Mouse (Mus musculus) olfactory bulb, adult 2 months (tissue): ENCODE results near the gene Kif11. TPM values are rescaled to one million over a fixed set of nuclear protein-coding genes. Genes with fewer than 3 reads are reported as not detected.

Experiments
- H3K27ac ChIP-seq: fragments of 200-500 bp; 2 replicates; pipeline ENCODE4 v1.5.1; 2012; ENCODE audit warnings: low read depth, low read length; ENCODE audit not compliant: insufficient read depth
- H3K4me1 ChIP-seq: fragments of 200-500 bp; 2 replicates; pipeline ENCODE4 v1.6.1; 2012; ENCODE audit warnings: low read length; ENCODE audit not compliant: control insufficient read depth, insufficient read depth
- H3K4me3 ChIP-seq: fragments of 200-500 bp; 2 replicates; pipeline ENCODE4 v1.5.1; 2012; ENCODE audit warnings: mild to moderate bottlenecking, low read depth, low read length, moderate library complexity; ENCODE audit not compliant: insufficient read depth
- CTCF ChIP-seq: fragments of 200-500 bp; IDR thresholded peaks from 2 replicates; pipeline ENCODE4 v1.5.1; 2012; ENCODE audit warnings: low read depth, mild to moderate bottlenecking, low read length, moderate library complexity; ENCODE audit not compliant: insufficient read depth
- POLR2A ChIP-seq: fragments of 200-500 bp; IDR thresholded peaks from 2 replicates; pipeline ENCODE4 v1.6.1; 2012; ENCODE audit warnings: mild to moderate bottlenecking, low read depth, low read length, moderate library complexity; ENCODE audit not compliant: insufficient read depth
- WGBS: fragments of 180-500 bp; shearing (Covaris S2); methylation state at CpG from one replicate; pipeline ENCODE4 v1.1.7; 2018; 5-methylcytosine and 5-hydroxymethylcytosine counted together
- polyA plus RNA-seq: library from polyadenylated mRNA; stranded (reverse); fragments of >200 nt; gene quantifications from 2 replicates; pipeline ENCODE4 v1.2.4, GENCODE M21; 2012; ENCODE audit warnings: low replicate concordance; ENCODE audit not compliant: missing spikeins, insufficient read depth, insufficient read length

Gene Kif11
- polyA plus RNA-seq, 1 experiment: 63.0 TPM

- WGBS: 66% methylated on average over 3 of the region's 3 CpGs
- peaks cover 4% of the 10 kb centered on the region for H3K4me1 ChIP-seq
- TF ChIP-seq CTCF (no peak), POLR2A (no peak)
- no peak overlapping the region for H3K27ac ChIP-seq
- H3K4me3 ChIP-seq: no peak overlapping the region
Observed at GRCm38 (mm10) chr19:37346258-37346657, 29.9 kb upstream of the Kif11 start.

- WGBS: 45% methylated on average over 10 of the region's 10 CpGs
- no peak for TF ChIP-seq POLR2A
- no peak overlapping the region for H3K4me3 ChIP-seq
- peaks cover 4% of the 10 kb centered on the region for H3K4me1 ChIP-seq
- H3K27ac ChIP-seq: no peak overlapping the region
Observed at GRCm38 (mm10) chr19:37348331-37348730, 27.9 kb upstream of the Kif11 start.

GRCm38 (mm10) chr19:37348952-37349351 lies 27.3 kb upstream of the Kif11 start:
- Histone ChIP-seq H3K4me1 (peaks cover 4% of the 10 kb centered on the region), H3K4me3 (no peak overlapping the region), H3K27ac (no peak overlapping the region)
- TF ChIP-seq CTCF: no peak
- TF ChIP-seq POLR2A: no peak

GRCm38 (mm10) chr19:37352756-37353155 lies 23.4 kb upstream of the Kif11 start:
- H3K4me3 ChIP-seq: no peak overlapping the region
- H3K27ac ChIP-seq: no peak overlapping the region
- TF ChIP-seq CTCF (no peak), POLR2A (no peak)
- H3K4me1 ChIP-seq: peaks cover 4% of the 10 kb centered on the region
- WGBS: 92% methylated on average over 3 of the region's 3 CpGs

GRCm38 (mm10) chr19:37353331-37353730 lies 22.9 kb upstream of the Kif11 start:
- TF ChIP-seq POLR2A: no peak
- no peak for TF ChIP-seq CTCF
- 93% methylated on average over 6 of the region's 6 CpGs for WGBS
- Histone ChIP-seq H3K27ac (no peak overlapping the region), H3K4me1 (peaks cover 2% of the 10 kb centered on the region), H3K4me3 (no peak overlapping the region)

- H3K27ac ChIP-seq: no peak overlapping the region
- H3K4me1 ChIP-seq: no peaks in the 10 kb centered on the region
- no peak overlapping the region for H3K4me3 ChIP-seq
- WGBS: 81% methylated on average over 5 of the region's 5 CpGs
- no peak for TF ChIP-seq CTCF
- TF ChIP-seq POLR2A: no peak
Observed at GRCm38 (mm10) chr19:37360044-37360443, 16.2 kb upstream of the Kif11 start.

- WGBS: 50% methylated on average over 5 of the region's 5 CpGs
- H3K4me3 ChIP-seq: no peak overlapping the region
- no peak overlapping the region for H3K27ac ChIP-seq
- H3K4me1 ChIP-seq: no peaks in the 10 kb centered on the region
- TF ChIP-seq POLR2A (no peak), CTCF (no peak)
Observed at GRCm38 (mm10) chr19:37362545-37362944, 13.7 kb upstream of the Kif11 start.

- WGBS: 64% methylated on average over 11 of the region's 11 CpGs
Observed at GRCm38 (mm10) chr19:37363128-37363939, 12.9 kb upstream of the Kif11 start.

GRCm38 (mm10) chr19:37368990-37369389 lies 7.2 kb upstream of the Kif11 start:
- H3K27ac ChIP-seq: no peak overlapping the region
- H3K4me1 ChIP-seq: no peaks in the 10 kb centered on the region
- H3K4me3 ChIP-seq: no peak overlapping the region
- 18% methylated on average over 1 of the region's 1 CpGs for whole genome bisulfite sequencing
- TF ChIP-seq CTCF (no peak), POLR2A (no peak)

More at GRCm38 (mm10) chr19:37363128-37363939, 12.9 kb upstream of the Kif11 start:
- TF ChIP-seq POLR2A (no peak), CTCF (no peak)
- H3K4me1 ChIP-seq: no peaks in the 10 kb centered on the region
- no peak overlapping the region for H3K27ac ChIP-seq
- no peak overlapping the region for H3K4me3 ChIP-seq
